21 mouse cellular contexts compared by ENCODE assay signal in genomic region chr3:119776129-119776528, GRCm38 (mm10). TPM values are rescaled to one million over a fixed set of nuclear protein-coding genes. Genes with fewer than 3 reads are reported as not detected.
DNase-seq lines count a peak whose midpoint lies in the region; ATAC-seq and TF ChIP-seq lines count a peak whose summit lies in the region.
"Had no signal": no experiment of that assay in that cellular context is flagged by ENCODE, and none has a peak within 500 bp of the region (broad histone marks: within the 10 kb centered on the region; RNA-seq: fewer than 3 reads in every experiment).

No protein-coding gene starts in this region.

- H3K9ac ChIP-seq in forebrain, embryonic 12.5 days: no peak overlapping the region
- H3K9ac ChIP-seq in liver, adult 2 months (ENCODE audit: low read depth, low read length): no peak overlapping the region
- H3K9ac ChIP-seq in liver, postnatal 0 days (replicated peaks): no peak overlapping the region
- H3K9ac ChIP-seq: forebrain, embryonic 15.5 days; stomach, embryonic 15.5 days had no signal

- no peak for DNase-seq in forebrain, embryonic 10.5 days (ENCODE audit: extremely low spot score, low spot score)
- DNase-seq in liver, adult 2 months (ENCODE audit: extremely low read depth, low read depth, low spot score): peak; percentile 55
- no peak for DNase-seq in liver, postnatal 0 days
- DNase-seq in R1 (ENCODE audit: low read depth, low spot score): peak; percentile 12
- peak; percentile 9 for DNase-seq in kidney, postnatal 14 days
- DNase-seq in right cerebral cortex, postnatal 10 days (ENCODE audit: low spot score in 2 of 2): no peak
- DNase-seq in cerebellum, adult 9-10 months: no peak
- DNase-seq: adrenal gland, postnatal 10 days; cerebellum, adult 9-11 months; gastrocnemius, postnatal 25 days; layer of hippocampus, postnatal 36 days; lung, adult 2 months; lung, postnatal 36 days; right cerebral cortex, postnatal 25 days had no signal

- peaks cover 21% of the 10 kb centered on the region for H3K79me2 ChIP-seq in liver, adult 2 months (ENCODE audit: control insufficient read depth, insufficient read depth, low read length)

- H3K27ac ChIP-seq in forebrain, embryonic 12.5 days: no peak overlapping the region
- no peak overlapping the region for H3K27ac ChIP-seq in forebrain, embryonic 10.5 days
- no peak overlapping the region for H3K27ac ChIP-seq in liver, adult 2 months (replicated peaks; ENCODE audit: insufficient read depth, low read depth, low read length)
- H3K27ac ChIP-seq in liver, postnatal 0 days (ENCODE audit: low read depth): no peak overlapping the region
- H3K27ac ChIP-seq: forebrain, embryonic 15.5 days; hindbrain, embryonic 10.5 days; layer of hippocampus, adult 2 months; stomach, embryonic 15.5 days had no signal

- peaks cover 11% of the 10 kb centered on the region; the same call in 1 of the 2 replicates for H3K36me3 ChIP-seq in forebrain, embryonic 12.5 days (replicated peaks)
- peaks cover 59% of the 10 kb centered on the region for H3K36me3 ChIP-seq in forebrain, embryonic 10.5 days (replicated peaks)
- H3K36me3 ChIP-seq in liver, adult 2 months (ENCODE audit: control insufficient read depth, insufficient read depth, low read length): no peaks in the 10 kb centered on the region
- H3K36me3 ChIP-seq in liver, postnatal 0 days (replicated peaks; ENCODE audit: insufficient read depth, low read length): no peaks in the 10 kb centered on the region; the same call in 1 of the 2 replicates
- H3K36me3 ChIP-seq: stomach, embryonic 15.5 days had no signal

- no peak overlapping the region for H3K4me2 ChIP-seq in forebrain, embryonic 12.5 days
- H3K4me2 ChIP-seq in liver, postnatal 0 days (ENCODE audit: low read depth, low read length): no peak overlapping the region
- H3K4me2 ChIP-seq: forebrain, embryonic 15.5 days; stomach, embryonic 15.5 days had no signal

- peaks cover 22% of the 10 kb centered on the region for H3K4me1 ChIP-seq in forebrain, embryonic 12.5 days
- peaks cover 30% of the 10 kb centered on the region for H3K4me1 ChIP-seq in forebrain, embryonic 10.5 days
- H3K4me1 ChIP-seq in liver, adult 2 months (ENCODE audit: control insufficient read depth, insufficient read depth, low read length): peaks cover 6% of the 10 kb centered on the region; the same call in 1 of the 2 replicates
- H3K4me1 ChIP-seq in liver, postnatal 0 days (ENCODE audit: insufficient read depth): peaks cover 19% of the 10 kb centered on the region

- 94% methylated on average over 5 of the region's 5 CpGs for WGBS in forebrain, embryonic 12.5 days
- 97% methylated on average over 5 of the region's 5 CpGs for WGBS in forebrain, embryonic 10.5 days
- WGBS in liver, adult 2 months: 36% methylated on average over 5 of the region's 5 CpGs
- WGBS in liver, postnatal 0 days (ENCODE audit: insufficient replicate concordance): 80% methylated on average over 5 of the region's 5 CpGs

- TF ChIP-seq CTCF in liver, adult 2 months (IDR thresholded peaks at IDR 0.05; ENCODE audit: low read depth, low read length): no peak
- TF ChIP-seq CTCF in liver, postnatal 0 days (IDR thresholded peaks at IDR 0.05; ENCODE audit: low read depth): no peak

- H3K27me3 ChIP-seq in forebrain, embryonic 12.5 days: no peaks in the 10 kb centered on the region
- no peaks in the 10 kb centered on the region for H3K27me3 ChIP-seq in forebrain, embryonic 10.5 days (ENCODE audit: poor library complexity, severe bottlenecking)
- no peaks in the 10 kb centered on the region for H3K27me3 ChIP-seq in liver, adult 2 months (ENCODE audit: control insufficient read depth, insufficient read depth, low read length)
- no peaks in the 10 kb centered on the region for H3K27me3 ChIP-seq in liver, postnatal 0 days (ENCODE audit: insufficient read depth, low read length)
- H3K27me3 ChIP-seq: forebrain, embryonic 15.5 days; stomach, embryonic 15.5 days had no signal

- no peak overlapping the region for H3K4me3 ChIP-seq in forebrain, embryonic 12.5 days (replicated peaks)
- no peak overlapping the region for H3K4me3 ChIP-seq in forebrain, embryonic 10.5 days
- no peak overlapping the region for H3K4me3 ChIP-seq in liver, adult 2 months (ENCODE audit: insufficient read depth, low read depth, low read length)
- H3K4me3 ChIP-seq in liver, postnatal 0 days (ENCODE audit: low read depth, low read length): no peak overlapping the region
- H3K4me3 ChIP-seq: erythroblast, embryonic 14.5 days; forebrain, embryonic 15.5 days; hindbrain, embryonic 10.5 days; layer of hippocampus, adult 2 months; myocyte; stomach, embryonic 15.5 days had no signal

- no peak for TF ChIP-seq EP300 in liver, postnatal 0 days (IDR thresholded peaks at IDR 0.05; ENCODE audit: low read depth)

- ATAC-seq in forebrain, embryonic 12.5 days (ENCODE audit: low FRiP score): peak; percentile 64; the same call in 1 of the 2 replicates
- no peak for ATAC-seq in liver, postnatal 0 days
- ATAC-seq: forebrain, embryonic 15.5 days had no signal

- TF ChIP-seq POLR2A in liver, adult 2 months (IDR thresholded peaks at IDR 0.05; ENCODE audit: extremely low read depth, insufficient read depth, low read length): no peak

- H3K9me3 ChIP-seq in forebrain, embryonic 12.5 days: no peaks in the 10 kb centered on the region
- H3K9me3 ChIP-seq in forebrain, embryonic 10.5 days: no peaks in the 10 kb centered on the region; the same call in 1 of the 2 replicates
- no peaks in the 10 kb centered on the region for H3K9me3 ChIP-seq in liver, postnatal 0 days (ENCODE audit: low read length)
- H3K9me3 ChIP-seq: forebrain, embryonic 15.5 days; hindbrain, embryonic 10.5 days; stomach, embryonic 15.5 days had no signal

RNA-seq across cellular contexts. Expression of gene Ptbp2, which starts 8.1 kb away (rescaled TPM):
- polyA plus RNA-seq in forebrain, embryonic 12.5 days (2016; fragmentation: Nextera tagmentation; extraction: Ambion mirVana): 390 and 408 TPM in 2 replicates
- 232 and 240 TPM in 2 replicates for polyA plus RNA-seq in forebrain, embryonic 10.5 days (2016; fragmentation: Nextera tagmentation; extraction: Ambion mirVana)
- 23.1 and 24.7 TPM in 2 replicates for total RNA-seq in liver, adult 2 months (2014; rRNA removed)
- 1.6 and 2.4 TPM in 2 replicates for polyA plus RNA-seq in liver, adult 2 months (2012; rRNA removed)
- polyA plus RNA-seq in liver, postnatal 0 days (2015; fragmentation: Nextera tagmentation; extraction: Ambion mirVana): 8.1 and 9.1 TPM in 2 replicates

Comparison
In these comparisons a context has a peak if more than half of its experiments do, and no peak if none do; other contexts are left out.
1. DNase-seq: peak in liver, adult 2 months (single experiment), R1 (single experiment) and kidney, postnatal 14 days (single experiment); none in forebrain, embryonic 10.5 days (single experiment), liver, postnatal 0 days (single experiment), right cerebral cortex, postnatal 10 days (0 of 2) and cerebellum, adult 9-10 months (single experiment).
2. RNA of gene Ptbp2, which starts 8.1 kb away (polyA plus RNA-seq): 390 to 408 TPM in forebrain, embryonic 12.5 days and 232 to 240 TPM in forebrain, embryonic 10.5 days; 8.1 to 9.1 TPM in liver, postnatal 0 days and 1.6 to 2.4 TPM in liver, adult 2 months; every median in the first group is over 10 times any median in the second.